Mouse (Mus musculus): Measurements from ENCODE around the gene Agk.

Agk gene

DNA sequence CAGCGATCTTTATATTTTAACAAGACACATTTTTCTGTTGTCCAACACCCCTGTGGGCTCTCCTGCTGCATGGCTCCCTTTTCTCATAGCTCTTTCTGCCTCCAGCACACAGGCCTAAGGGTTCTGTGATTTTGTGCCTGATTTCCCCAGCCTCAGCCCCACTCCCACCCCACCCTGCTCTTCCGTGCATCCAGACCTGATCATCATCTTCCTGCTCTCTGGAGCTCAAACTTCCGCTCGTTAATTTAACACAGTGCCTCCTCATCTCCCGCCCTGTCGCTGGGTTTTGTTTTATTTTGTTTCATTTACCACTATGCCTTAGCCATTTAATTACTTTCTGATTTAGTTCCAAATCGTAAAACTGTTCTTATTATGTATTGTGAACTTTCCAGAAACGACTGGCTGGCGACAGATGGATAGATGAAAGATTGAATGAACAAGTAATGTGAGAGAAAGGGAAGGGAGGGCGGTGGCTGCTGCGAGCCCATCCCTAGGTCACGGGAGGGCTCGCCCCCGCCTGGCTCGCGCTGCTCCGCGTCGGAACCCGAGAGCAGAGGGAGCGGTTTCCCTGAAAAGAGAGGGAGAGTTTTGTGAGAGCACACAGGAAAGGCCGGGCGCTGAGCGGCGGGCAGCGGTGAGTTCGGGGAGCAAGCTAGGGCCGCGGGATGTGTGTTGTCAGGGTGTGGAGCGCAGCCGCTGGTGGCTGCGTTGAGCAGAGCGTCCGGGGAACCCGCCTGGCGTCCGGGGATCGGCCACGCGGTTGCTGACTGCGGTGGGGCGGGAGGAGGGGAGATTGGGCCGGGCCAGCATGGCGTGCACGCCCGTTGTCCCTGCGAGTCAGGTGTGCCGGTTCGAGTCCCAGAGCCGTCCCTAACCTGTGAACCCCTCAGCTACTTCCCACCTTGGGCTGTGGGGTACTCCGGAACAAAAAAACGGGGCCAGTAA lies at the start of gene Agk:
Agk (plus strand) TSS at position 276 of the 945 bp plus-strand sequence.
- peak; percentile 86 for DNase-seq (ENCODE audit: low spot score)

GRCm38 (mm10) chr6:40300707-40301106 lies 24.3 kb upstream of the Agk start:
- DNase-seq (ENCODE audit: low spot score), result no peak

GRCm38 (mm10) chr6:40303379-40303778 lies 21.6 kb upstream of the Agk start:
- DNase-seq (ENCODE audit: low spot score), result peak; percentile 79

GRCm38 (mm10) chr6:40304972-40305371 lies 20.0 kb upstream of the Agk start:
- no peak for DNase-seq (ENCODE audit: low spot score)

- DNase-seq (ENCODE audit: low spot score), result peak; percentile 3
Measured at GRCm38 (mm10) chr6:40326341-40326740, 1.4 kb downstream of the Agk start.

DNA sequence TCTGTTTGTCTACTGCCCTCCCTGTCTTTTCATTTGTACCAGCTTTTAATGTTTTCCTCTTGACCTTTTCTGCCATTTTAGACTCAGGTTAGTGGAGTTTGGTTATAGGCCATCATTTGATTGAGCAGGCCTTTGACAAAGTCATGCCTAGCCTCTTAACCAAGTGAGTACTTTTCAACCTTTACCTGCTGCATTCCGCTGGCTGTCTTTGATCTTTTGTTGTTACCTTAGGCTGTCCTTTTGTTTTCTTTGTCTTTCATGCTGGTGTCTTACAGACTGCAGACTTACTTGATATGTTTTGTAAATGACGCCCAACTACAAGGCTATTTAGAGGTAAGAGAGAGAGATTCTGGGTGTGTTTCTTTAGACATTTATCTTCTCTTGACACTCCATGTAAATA lies 8.5 kb downstream of the Agk start:
- no peak for DNase-seq (ENCODE audit: low spot score)

DNA sequence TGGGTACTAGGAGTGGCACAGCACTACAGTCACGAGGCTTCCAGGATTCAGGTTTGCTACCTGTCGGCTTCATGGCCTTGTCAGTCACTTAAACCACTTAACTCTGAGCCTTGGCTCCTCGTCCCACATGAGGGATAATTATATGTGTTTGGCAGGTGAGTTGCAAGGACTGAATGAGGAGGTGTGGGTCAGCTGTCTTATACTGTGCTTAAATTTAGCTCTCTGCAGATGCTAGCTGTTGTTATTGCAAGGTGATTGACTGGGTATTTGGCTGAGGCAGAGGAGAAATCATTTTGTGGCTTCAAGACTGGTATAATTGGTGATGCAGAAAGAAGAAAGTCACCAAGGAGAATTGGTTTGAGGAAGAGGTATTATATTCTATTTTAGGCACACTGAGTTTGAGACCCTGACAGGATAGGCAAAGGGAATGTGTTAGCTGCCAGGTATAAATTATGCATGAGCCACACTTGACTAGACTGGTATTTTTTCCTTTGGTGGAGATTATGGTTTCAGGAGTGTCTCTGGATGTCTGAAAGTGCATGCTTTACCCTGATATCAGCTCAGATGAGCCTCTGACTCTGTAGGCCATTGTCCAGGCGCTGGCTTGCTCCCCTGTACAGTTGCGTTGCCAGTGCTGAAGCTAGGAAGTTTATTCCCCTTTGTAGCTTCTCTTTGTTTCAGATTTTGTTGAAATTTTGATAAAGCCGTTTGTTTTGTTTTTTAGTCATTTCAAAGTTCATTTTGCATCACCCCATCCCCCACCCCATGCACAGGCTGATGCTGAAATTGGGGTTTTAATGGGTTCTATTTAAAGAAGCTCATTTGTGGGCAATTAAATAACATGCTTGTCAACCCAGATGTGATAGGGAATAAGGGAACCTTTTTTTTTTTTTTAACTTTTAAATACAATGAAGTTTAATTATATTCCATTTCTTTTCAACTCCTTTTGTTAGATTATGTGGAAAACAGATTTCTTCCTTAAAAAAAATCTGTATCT lies 12.1 kb downstream of the Agk start:
- peak; percentile 20 for DNase-seq (ENCODE audit: low spot score)

DNA sequence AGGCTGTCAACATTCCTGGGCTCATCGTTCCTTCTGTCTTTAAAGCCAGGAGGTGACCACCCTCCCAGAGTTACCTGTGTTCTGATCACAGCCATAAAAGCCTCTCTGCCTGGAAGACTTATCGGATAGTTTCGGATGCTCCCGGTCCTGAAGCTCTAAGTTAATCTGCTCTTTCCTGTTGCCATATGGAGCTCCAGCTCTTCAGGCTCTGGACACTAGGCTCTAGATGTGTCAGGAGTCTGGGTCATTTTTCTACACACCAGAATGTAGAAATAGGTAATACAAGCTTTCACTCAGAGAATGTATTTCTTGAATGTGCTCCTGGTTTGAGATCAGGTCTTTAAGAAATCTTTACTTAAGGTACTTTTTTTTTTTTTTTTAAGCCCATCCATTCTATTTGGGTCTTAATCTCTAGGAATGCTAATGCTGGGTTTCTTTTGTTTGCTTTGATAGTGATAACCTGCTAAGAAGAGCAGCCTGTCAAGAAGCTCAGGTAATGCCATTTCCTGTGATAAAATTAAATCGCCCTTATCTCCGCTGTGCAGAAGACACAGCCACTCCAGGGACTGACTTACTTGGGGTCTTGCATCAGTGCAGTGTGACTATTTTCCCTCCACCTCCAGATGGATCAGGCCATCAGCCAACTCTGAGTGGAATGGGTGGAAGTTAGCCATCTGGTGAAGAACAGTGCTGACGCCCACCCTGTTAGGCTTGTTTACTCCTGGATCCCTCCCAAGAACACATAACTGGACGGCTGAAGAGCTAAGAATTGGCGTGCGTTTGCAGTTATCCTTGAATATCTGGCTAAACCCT lies 22.2 kb downstream of the Agk start:
- no peak for DNase-seq (ENCODE audit: low spot score)

DNA sequence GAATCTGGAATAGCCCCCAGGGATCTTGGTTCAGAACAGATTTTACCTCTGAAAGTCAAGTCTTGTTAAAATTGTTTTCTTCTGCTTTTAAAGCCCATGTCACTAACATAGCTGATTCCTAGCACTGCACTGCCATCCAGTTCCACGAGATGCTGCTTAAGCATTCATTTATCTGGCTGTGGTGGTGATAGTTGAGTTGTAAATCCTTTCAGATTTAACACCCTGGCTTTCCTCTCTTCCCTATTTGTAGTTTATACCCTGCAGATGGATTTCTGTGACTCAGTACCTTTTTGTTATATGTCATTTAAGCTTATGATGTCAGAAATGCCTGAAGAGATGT lies 22.8 kb downstream of the Agk start:
- no peak for DNase-seq (ENCODE audit: low spot score)

DNA sequence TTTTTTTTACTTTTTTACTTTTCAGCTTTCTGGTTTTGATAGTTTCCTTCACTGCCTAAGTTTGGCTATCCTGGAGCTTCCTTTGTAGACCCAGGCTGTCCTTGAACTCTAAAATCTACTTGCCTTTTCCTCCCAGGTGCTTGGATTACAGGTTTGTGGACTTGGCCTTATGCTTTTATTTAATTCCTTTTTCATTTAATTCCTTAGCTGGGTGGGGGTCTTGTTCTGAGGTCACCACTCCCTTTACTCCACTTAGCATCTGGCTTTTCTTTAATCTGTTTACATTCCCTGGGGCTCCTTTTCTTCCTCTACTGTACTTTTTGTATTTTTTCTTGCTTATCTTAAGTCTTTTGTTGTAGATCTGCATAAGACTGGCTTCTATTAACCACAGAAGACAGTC lies 25.1 kb downstream of the Agk start:
- DNase-seq (ENCODE audit: low spot score), result no peak

- no peak for DNase-seq (ENCODE audit: low spot score)
Measured at GRCm38 (mm10) chr6:40350856-40351255, 25.9 kb downstream of the Agk start.

- peak; percentile 6 for DNase-seq (ENCODE audit: low spot score)
Measured at GRCm38 (mm10) chr6:40353360-40353759, 28.4 kb downstream of the Agk start.

DNA sequence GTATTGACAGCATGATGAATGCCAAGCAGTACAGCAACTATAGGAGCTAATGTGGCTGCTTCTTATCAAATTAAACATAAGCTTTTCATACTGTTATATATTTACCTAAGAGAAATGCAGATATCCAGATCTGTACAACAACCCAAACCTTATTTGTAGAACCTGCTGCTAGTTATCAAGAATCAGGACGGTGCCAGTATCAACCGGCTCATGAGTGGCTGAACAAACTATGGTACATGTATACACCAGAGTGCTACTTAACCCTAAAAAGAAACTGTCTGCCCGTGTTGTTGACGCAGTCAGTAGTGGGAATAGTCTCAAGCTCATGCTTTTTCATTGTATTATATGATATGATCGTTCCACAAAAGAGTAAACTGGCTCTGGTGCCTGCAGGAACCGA lies 46.1 kb downstream of the Agk start:
- no peak for DNase-seq (ENCODE audit: low spot score)

GRCm38 (mm10) chr6:40380181-40380580 lies 55.2 kb downstream of the Agk start:
- DNase-seq (ENCODE audit: low spot score), result no peak

DNA sequence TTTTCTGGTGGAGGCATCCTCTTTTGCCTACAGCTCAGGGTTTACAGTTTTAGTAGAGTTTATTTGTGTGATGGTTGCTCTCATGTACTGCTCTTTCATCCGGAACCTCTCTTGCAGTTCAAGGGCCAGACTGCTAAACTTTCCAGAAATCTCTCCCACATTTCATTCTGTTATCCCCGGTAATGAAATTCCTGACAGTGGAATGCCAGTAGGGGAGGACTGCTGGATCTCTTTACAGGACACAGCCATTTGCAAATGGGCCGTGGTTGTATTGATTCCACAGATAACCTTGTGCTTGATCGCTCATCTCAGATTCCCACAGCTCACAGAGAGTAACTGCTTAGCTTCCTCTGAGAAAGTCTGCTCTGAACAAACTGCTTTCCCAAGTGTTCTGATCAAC lies 56.9 kb downstream of the Agk start:
- DNase-seq (ENCODE audit: low spot score), result no peak

GRCm38 (mm10) chr6:40385682-40386081 lies 60.7 kb downstream of the Agk start:
- no peak for DNase-seq (ENCODE audit: low spot score)

GRCm38 (mm10) chr6:40388660-40389059 lies 63.7 kb downstream of the Agk start:
- no peak for DNase-seq (ENCODE audit: low spot score)

DNA sequence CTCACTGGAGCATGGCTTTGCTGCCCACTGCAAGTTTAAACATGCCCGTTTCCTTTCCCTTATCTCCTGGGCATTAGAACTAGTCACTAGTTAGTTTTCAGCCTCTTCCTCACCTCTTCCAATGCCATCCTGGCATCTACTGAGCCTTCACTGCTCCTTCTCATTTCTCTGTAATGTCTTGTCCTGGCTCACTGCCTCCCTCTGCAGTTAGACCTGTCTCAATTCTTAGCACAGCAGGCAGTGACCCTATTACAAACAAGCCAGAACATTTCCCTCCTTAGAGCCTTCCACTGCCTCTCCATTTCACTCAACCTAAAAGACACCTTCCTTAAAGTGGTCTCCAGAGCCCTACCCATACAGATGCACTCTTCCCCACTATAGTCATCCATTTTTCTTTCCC lies 66.0 kb downstream of the Agk start:
- DNase-seq (ENCODE audit: low spot score), result no peak

- peak; percentile 81 for DNase-seq (ENCODE audit: low spot score)
Measured at GRCm38 (mm10) chr6:40393213-40393612, 68.2 kb downstream of the Agk start.

- no peak for DNase-seq (ENCODE audit: low spot score)
Measured at GRCm38 (mm10) chr6:40402031-40402430, 77.1 kb downstream of the Agk start.

- no peak for DNase-seq (ENCODE audit: low spot score)
Measured at GRCm38 (mm10) chr6:40403640-40404285, 78.8 kb downstream of the Agk start.
